Mouse (Mus musculus): Measurements from ENCODE around the gene Rbm20. TPM values are rescaled to one million over a fixed set of nuclear protein-coding genes. Genes with fewer than 3 reads are reported as not detected.

The Rbm20 gene
- total RNA-seq, 2 experiments from 2014 or later, result 1.0 to 1.2 TPM

- DNase-seq (ENCODE audit: low spot score in 2 of 2), result no peak
Observed at GRCm38 (mm10) chr19:53713364-53713763, 36.3 kb downstream of the Rbm20 start.

- no peak for DNase-seq (ENCODE audit: low spot score in 2 of 2)
Observed at GRCm38 (mm10) chr19:53716469-53716868, 39.4 kb downstream of the Rbm20 start.

DNA sequence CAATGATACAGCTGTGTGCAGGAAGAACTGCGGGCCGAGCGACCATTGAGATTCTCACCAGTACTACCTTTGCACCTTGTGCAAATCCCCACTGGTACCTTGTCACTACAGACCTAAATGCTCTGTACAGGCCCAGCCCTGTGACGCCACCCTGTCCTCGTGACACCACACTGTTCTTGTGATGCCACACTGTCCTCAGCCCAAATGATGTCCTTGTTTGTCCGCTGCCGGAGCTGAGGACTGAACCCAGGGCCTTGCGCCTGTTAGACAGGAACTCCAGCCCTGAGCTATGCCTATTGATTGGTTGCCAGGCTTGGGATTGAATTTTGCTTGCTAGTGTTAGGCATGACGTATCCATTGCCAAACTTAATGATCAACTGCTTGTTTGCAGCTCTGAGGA is 40.3 kb downstream of the Rbm20 start:
- DNase-seq (ENCODE audit: low spot score in 2 of 2), result no peak

DNA sequence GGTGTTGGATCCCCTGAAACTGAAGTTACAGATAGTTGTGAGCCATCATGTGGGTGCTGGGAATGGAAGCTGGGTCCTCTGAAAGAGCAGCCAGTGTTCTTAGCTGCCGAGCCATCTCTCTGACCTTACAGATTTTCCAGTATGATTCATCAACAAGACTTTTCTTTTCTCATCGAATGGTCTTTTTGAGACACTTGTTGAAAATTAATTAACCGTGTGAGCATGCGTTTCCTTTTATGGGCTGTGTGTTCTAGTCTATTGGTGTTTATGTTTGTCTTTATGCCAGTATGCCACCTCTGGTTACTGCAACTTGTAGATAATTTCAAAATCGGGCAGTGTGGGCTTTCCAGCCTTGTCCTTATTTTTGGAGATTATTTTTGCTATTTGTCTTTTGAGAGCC is 45.1 kb downstream of the Rbm20 start:
- no peak for DNase-seq (ENCODE audit: low spot score in 2 of 2)

DNA sequence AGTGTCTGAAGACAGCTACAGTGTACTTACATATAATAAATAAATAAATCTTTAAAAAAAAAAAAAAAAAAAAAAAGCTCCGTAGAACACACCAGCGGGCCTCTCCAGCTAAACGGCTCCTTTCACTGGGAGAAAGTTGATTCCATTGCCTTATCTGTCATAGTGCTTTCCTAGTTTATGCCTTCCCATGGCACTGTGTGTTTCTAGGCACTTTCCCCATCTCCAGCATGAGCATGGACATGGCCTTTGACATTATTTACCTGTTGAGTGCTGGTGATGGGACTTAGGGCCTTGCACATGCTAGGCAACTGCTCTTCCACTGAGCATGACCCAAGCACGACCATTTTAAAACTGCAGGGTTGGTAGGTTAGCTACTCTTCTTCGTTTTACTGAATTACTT is 46.9 kb downstream of the Rbm20 start:
- no peak for DNase-seq (ENCODE audit: low spot score in 2 of 2)

DNA sequence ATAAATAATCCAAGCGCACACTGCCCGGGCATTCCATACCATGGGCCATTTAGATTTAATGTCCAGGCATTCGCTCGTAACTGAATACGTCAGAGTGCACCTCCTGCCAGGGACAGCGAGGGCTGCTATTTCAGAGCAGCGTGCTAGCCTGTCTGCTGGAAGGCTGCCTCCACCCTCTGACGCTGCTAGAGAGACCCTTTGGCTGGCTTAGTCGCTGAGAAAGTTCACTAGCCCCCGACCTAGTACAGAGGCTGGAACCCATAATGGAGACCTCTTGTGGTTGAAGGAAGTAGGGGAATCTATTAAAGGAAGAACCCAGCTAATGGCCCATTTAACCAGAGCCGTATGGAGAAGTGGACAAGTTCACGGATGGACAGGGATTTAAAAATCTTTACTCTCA is 49.2 kb downstream of the Rbm20 start:
- no peak for DNase-seq (ENCODE audit: low spot score in 2 of 2)

- no peak for DNase-seq (ENCODE audit: low spot score in 2 of 2)
Observed at GRCm38 (mm10) chr19:53726755-53727154, 49.6 kb downstream of the Rbm20 start.

- no peak for DNase-seq (ENCODE audit: low spot score in 2 of 2)
Observed at GRCm38 (mm10) chr19:53727277-53727676, 50.2 kb downstream of the Rbm20 start.

- no peak for DNase-seq (ENCODE audit: low spot score in 2 of 2)
Observed at GRCm38 (mm10) chr19:53727886-53728669, 51.0 kb downstream of the Rbm20 start.

DNA sequence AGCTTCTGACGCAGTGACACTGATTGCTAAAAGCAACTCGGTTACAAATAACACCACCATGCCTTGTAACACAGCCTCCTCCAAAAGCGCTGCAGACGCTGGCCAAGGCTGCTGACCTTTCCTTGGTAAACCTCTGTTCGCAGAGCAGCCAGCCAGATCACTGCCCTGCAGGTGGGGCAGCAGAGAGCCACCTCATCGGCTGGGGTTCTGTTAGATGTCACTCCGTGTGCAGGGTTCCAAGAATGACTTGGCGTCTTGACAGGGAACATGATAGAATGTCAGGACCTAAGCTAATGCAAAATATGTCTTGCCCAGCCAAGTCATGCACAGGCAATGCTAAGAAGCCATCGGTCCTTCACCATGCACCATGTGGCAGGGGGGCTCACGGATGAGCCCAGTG is 52.8 kb downstream of the Rbm20 start:
- no peak for DNase-seq (ENCODE audit: low spot score in 2 of 2)

GRCm38 (mm10) chr19:53731761-53732201 is 54.7 kb downstream of the Rbm20 start:
- DNase-seq (ENCODE audit: low spot score in 2 of 2), result no peak

DNA sequence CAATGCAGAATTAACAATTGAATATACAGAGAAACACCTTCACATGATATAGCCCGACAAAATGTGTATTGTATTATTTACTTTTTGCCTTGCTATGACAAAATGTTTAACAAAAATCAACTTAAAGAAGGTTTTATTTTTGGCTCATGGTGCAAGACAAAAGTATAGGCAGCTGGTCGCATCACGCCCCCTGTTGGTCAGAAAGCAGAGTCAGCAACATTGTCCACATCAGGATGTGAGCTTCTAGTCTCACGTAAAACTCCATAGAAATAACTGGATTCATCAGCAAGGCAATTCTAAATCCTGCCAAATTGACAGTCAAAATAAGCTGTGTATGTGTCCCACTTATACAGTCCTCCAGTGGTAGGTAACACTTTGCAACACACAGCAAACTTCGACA is 57.7 kb downstream of the Rbm20 start:
- DNase-seq (ENCODE audit: low spot score in 2 of 2), result no peak

GRCm38 (mm10) chr19:53738701-53739131 is 61.6 kb downstream of the Rbm20 start:
- no peak for DNase-seq (ENCODE audit: low spot score in 2 of 2)

GRCm38 (mm10) chr19:53739570-53740266 is 62.6 kb downstream of the Rbm20 start:
- no peak for DNase-seq (ENCODE audit: low spot score in 2 of 2)

DNA sequence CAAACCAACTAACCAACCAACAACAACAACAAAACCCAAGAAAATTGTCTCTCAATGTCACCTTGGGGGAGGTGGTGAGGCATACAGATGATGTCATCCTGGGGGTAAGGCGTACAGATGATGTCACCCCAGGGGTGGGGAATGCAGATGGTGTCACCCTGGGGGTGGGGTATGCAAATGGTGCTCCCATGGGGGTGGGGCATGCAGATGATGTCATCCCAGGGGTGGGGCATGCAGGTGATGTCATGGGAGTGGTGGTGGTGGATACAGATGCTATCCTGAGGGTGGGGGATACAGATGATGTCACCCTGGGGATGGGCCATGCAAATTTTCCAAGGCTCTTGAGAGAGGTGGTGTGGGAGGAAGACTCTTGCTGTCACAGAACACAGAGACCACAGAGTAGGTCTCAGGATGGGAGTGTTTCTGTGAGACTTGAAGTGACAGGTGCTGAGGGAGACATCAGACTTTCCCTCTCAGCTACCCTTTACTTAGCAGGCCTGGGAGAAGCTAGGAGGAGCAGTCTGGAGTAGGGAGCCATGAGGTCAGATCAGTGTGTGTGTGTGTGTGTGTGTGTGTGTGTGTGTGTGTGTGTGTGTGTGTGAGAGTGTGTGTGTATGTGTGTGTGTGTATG is 63.8 kb downstream of the Rbm20 start:
- no peak for DNase-seq (ENCODE audit: low spot score in 2 of 2)

- DNase-seq (ENCODE audit: low spot score in 2 of 2), result no peak
Observed at GRCm38 (mm10) chr19:53741902-53742301, 64.8 kb downstream of the Rbm20 start.

DNA sequence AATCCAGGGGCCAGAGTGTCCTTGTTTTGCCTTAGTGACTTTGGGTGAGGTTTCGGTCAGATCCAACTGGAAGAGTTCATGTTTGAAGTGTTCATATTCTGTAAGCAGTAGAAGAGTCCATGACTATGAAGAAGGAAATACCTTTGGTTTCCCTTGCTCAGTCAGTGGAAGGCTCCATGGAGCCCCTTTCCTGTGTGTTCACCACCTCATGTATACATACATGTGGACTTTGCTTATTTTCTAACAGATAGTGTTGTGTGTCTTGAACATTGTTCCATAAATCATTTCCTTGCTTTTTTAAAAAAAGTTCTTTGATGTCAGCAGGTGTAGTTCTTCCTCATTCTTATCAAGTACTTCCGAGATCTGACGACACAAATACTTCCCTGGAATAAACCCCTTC is 68.2 kb downstream of the Rbm20 start:
- no peak for DNase-seq (ENCODE audit: low spot score in 2 of 2)

GRCm38 (mm10) chr19:53746116-53746515 is 69.0 kb downstream of the Rbm20 start:
- DNase-seq (ENCODE audit: low spot score in 2 of 2), result no peak

- DNase-seq (ENCODE audit: low spot score in 2 of 2), result no peak
Observed at GRCm38 (mm10) chr19:53748236-53748775, 71.2 kb downstream of the Rbm20 start.

DNA sequence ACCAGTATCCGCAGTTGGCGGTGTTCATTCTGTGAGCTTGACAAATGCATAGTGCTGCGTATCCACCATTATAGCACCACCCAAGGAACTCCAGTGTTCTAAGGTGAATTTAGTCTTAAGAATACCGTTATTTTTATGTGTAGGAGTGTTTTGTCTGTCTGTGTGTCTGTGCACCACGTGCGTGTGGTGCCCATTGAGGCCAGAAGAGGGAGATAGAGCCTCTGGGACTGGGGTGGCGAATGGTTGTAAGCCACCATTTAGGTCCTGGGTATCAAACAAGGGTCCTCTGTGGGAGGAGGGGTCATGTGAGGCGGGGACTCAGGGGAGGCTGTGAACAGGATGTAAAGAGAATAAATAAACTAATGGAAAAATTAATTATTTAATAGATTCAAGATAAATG is 72.2 kb downstream of the Rbm20 start:
- DNase-seq (ENCODE audit: low spot score in 2 of 2), result no peak

- no peak for DNase-seq (ENCODE audit: low spot score in 2 of 2)
Observed at GRCm38 (mm10) chr19:53751420-53752185, 74.5 kb downstream of the Rbm20 start.

Data from adrenal gland, adult 18-20 months (tissue).